Mouse (Mus musculus): ENCODE data around the gene Cyp2s1. TPM values are rescaled to one million over a fixed set of nuclear protein-coding genes. Genes with fewer than 3 reads are reported as not detected.
"Not testable (repeated sequence)": the region's sequence is repeated elsewhere in the genome, so short reads cannot be mapped to it uniquely, and the experiment has no call there.

The Cyp2s1 gene
- polyA plus RNA-seq, 1 experiment from 2014 or later, result 2.6 TPM

- ATAC-seq (replicated peaks; ENCODE audit: low FRiP score) (peak; percentile 63), DNase-seq (ENCODE audit: low spot score) (peak; percentile 72)
- peak overlapping the region; percentile 22; the same call in 1 of the 2 replicates for H3K4me3 ChIP-seq (ENCODE audit: low read depth, low read length)
- H3K9ac ChIP-seq (ENCODE audit: low read depth, low read length), result 0 out of 2 replicates have a peak overlapping the region, but pooled peaks have one; percentile 15
- H3K4me2 ChIP-seq, result peak overlapping the region; percentile 50
- no peaks in the 10 kb centered on the region for H3K36me3 ChIP-seq (ENCODE audit: control insufficient read depth, insufficient read depth, low read length)
- 20% methylated on average over 24 of the region's 24 CpGs for WGBS
- peak overlapping the region; percentile 30 for H3K27ac ChIP-seq (ENCODE audit: low read depth, low read length)
- no peaks in the 10 kb centered on the region for H3K27me3 ChIP-seq (replicated peaks; ENCODE audit: control insufficient read depth, insufficient read depth, low read length)
- 0 out of 2 replicates have a peak, but pooled peaks cover 2% of the 10 kb centered on the region for H3K9me3 ChIP-seq (ENCODE audit: control insufficient read depth, low read length)
- peaks cover 9% of the 10 kb centered on the region for H3K4me1 ChIP-seq (replicated peaks; ENCODE audit: control insufficient read depth, insufficient read depth, low read length)
These were observed 14.2 kb downstream of the Cyp2s1 start for GRCm38 (mm10) chr7:25802241-25803125.

DNA sequence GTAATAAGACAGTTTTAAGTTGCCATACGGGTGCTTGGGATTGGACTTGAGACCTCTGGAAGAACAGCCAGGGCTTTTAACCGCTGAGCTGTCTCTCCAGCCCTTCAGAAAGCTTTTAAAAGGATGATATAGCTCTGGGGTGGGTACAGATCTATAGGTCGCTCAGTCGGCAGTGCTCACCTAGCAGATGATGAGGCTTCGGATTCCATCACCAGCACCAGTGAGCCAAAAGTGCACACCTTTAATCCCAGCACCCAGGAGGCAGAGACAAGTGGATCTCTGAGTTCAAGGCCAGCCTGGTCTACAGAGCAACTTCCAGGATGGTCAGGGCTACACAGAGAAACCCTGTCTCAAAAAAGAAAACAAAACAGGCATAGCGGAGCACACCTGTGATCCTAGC lies 15.7 kb downstream of the Cyp2s1 start:
- no peaks in the 10 kb centered on the region for H3K36me3 ChIP-seq (ENCODE audit: control insufficient read depth, insufficient read depth, low read length)
- no peak overlapping the region for H3K27ac ChIP-seq (ENCODE audit: low read depth, low read length)
- DNase-seq (ENCODE audit: low spot score) (no peak), ATAC-seq (replicated peaks; ENCODE audit: low FRiP score) (no peak)
- 0 out of 2 replicates have a peak, but pooled peaks cover 2% of the 10 kb centered on the region for H3K9me3 ChIP-seq (ENCODE audit: control insufficient read depth, low read length)
- no peak overlapping the region for H3K9ac ChIP-seq (ENCODE audit: low read depth, low read length)
- no peak overlapping the region for H3K4me3 ChIP-seq (ENCODE audit: low read depth, low read length)
- H3K27me3 ChIP-seq (replicated peaks; ENCODE audit: control insufficient read depth, insufficient read depth, low read length), result no peaks in the 10 kb centered on the region
- peaks cover 9% of the 10 kb centered on the region for H3K4me1 ChIP-seq (replicated peaks; ENCODE audit: control insufficient read depth, insufficient read depth, low read length)
- 88% methylated on average over 6 of the region's 6 CpGs for WGBS
- H3K4me2 ChIP-seq, result no peak overlapping the region

DNA sequence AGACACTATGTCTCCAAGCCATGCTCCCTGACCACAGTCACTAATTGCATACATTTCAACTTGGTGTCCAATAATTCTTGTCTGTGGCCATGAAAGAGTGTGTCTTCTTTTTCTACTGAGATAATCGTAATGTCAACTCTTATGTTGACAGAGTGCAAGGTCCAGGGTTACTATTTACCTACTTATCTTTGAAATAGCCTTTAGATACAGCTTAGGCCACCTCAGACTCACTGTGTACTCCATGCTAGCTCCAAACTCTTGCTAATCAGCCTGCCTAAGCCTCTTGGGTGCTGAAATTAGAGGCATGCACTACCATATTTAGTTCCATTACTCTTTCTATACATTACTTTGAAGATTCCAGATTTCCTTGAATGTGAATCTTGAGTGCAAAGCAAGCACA lies 17.3 kb downstream of the Cyp2s1 start:
- H3K9me3 ChIP-seq (ENCODE audit: control insufficient read depth, low read length), result 0 out of 2 replicates have a peak, but pooled peaks cover 2% of the 10 kb centered on the region
- H3K9ac ChIP-seq (ENCODE audit: low read depth, low read length), result no peak overlapping the region
- H3K4me1 ChIP-seq (replicated peaks; ENCODE audit: control insufficient read depth, insufficient read depth, low read length), result peaks cover 9% of the 10 kb centered on the region
- DNase-seq (ENCODE audit: low spot score) (no peak), ATAC-seq (replicated peaks; ENCODE audit: low FRiP score) (no peak)
- H3K36me3 ChIP-seq (ENCODE audit: control insufficient read depth, insufficient read depth, low read length), result no peaks in the 10 kb centered on the region
- WGBS, result 71% methylated on average over 1 of the region's 1 CpGs
- H3K4me2 ChIP-seq, result no peak overlapping the region
- no peak overlapping the region for H3K4me3 ChIP-seq (ENCODE audit: low read depth, low read length)
- no peak overlapping the region for H3K27ac ChIP-seq (ENCODE audit: low read depth, low read length)
- H3K27me3 ChIP-seq (replicated peaks; ENCODE audit: control insufficient read depth, insufficient read depth, low read length), result no peaks in the 10 kb centered on the region

- no peak overlapping the region for H3K4me2 ChIP-seq
- no peaks in the 10 kb centered on the region for H3K36me3 ChIP-seq (ENCODE audit: control insufficient read depth, insufficient read depth, low read length)
- WGBS, result 80% methylated on average over 2 of the region's 2 CpGs
- no peaks in the 10 kb centered on the region for H3K27me3 ChIP-seq (replicated peaks; ENCODE audit: control insufficient read depth, insufficient read depth, low read length)
- H3K4me1 ChIP-seq (replicated peaks; ENCODE audit: control insufficient read depth, insufficient read depth, low read length), result peaks cover 9% of the 10 kb centered on the region
- ATAC-seq (replicated peaks; ENCODE audit: low FRiP score) (no peak), DNase-seq (ENCODE audit: low spot score) (no peak)
- H3K27ac ChIP-seq (ENCODE audit: low read depth, low read length), result no peak overlapping the region
- H3K4me3 ChIP-seq (ENCODE audit: low read depth, low read length), result no peak overlapping the region
- H3K9ac ChIP-seq (ENCODE audit: low read depth, low read length), result no peak overlapping the region
- H3K9me3 ChIP-seq (ENCODE audit: control insufficient read depth, low read length), result 0 out of 2 replicates have a peak, but pooled peaks cover 2% of the 10 kb centered on the region
These were observed 18.2 kb downstream of the Cyp2s1 start for GRCm38 (mm10) chr7:25798540-25798939.

DNA sequence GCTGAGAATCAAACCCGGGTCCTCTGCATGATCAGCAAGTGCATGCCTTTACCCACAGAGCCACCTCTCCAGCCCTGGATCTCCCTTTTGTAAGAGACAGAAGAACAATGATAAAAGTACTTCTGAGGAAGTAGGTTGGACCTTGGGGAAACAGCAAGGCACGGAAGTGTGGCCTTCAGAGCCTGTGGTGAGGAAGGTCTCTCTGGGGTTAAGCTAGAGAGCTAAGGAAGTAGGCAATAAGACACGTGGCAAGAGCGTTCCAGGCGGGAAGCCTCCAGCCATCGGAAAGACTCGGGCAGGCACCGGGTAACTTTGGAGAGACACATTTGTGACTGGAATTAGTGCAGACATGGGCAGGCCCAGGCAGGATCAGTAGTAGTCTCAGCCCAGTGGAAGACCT lies 21.9 kb downstream of the Cyp2s1 start:
- Histone ChIP-seq H3K36me3 (ENCODE audit: control insufficient read depth, insufficient read depth, low read length) (no peaks in the 10 kb centered on the region), H3K27me3 (replicated peaks; ENCODE audit: control insufficient read depth, insufficient read depth, low read length) (no peaks in the 10 kb centered on the region), H3K4me2 (no peak overlapping the region), H3K27ac (ENCODE audit: low read depth, low read length) (no peak overlapping the region), H3K9ac (ENCODE audit: low read depth, low read length) (no peak overlapping the region), H3K4me3 (ENCODE audit: low read depth, low read length) (no peak overlapping the region), H3K4me1 (replicated peaks; ENCODE audit: control insufficient read depth, insufficient read depth, low read length) (no peaks in the 10 kb centered on the region), H3K9me3 (ENCODE audit: control insufficient read depth, low read length) (0 out of 2 replicates have a peak, but pooled peaks cover 2% of the 10 kb centered on the region)
- ATAC-seq (replicated peaks; ENCODE audit: low FRiP score) (no peak), DNase-seq (ENCODE audit: low spot score) (no peak)
- 74% methylated on average over 8 of the region's 8 CpGs for WGBS

- H3K27me3 ChIP-seq (replicated peaks; ENCODE audit: control insufficient read depth, insufficient read depth, low read length), result no peaks in the 10 kb centered on the region
- no peak for DNase-seq (ENCODE audit: low spot score)
- no peak overlapping the region for H3K27ac ChIP-seq (ENCODE audit: low read depth, low read length)
- no peak overlapping the region for H3K9ac ChIP-seq (ENCODE audit: low read depth, low read length)
- H3K36me3 ChIP-seq (ENCODE audit: control insufficient read depth, insufficient read depth, low read length), result no peaks in the 10 kb centered on the region
- ATAC-seq (replicated peaks; ENCODE audit: low FRiP score), result no peak
- H3K4me3 ChIP-seq (ENCODE audit: low read depth, low read length), result no peak overlapping the region
- H3K4me1 ChIP-seq (replicated peaks; ENCODE audit: control insufficient read depth, insufficient read depth, low read length), result peaks cover 7% of the 10 kb centered on the region
- no peak overlapping the region for H3K4me2 ChIP-seq
- 0 out of 2 replicates have a peak, but pooled peaks cover 2% of the 10 kb centered on the region for H3K9me3 ChIP-seq (ENCODE audit: control insufficient read depth, low read length)
- 56% methylated on average over 3 of the region's 3 CpGs for WGBS
These were observed 23.0 kb downstream of the Cyp2s1 start for GRCm38 (mm10) chr7:25793679-25794078.

GRCm38 (mm10) chr7:25792966-25793365 lies 23.7 kb downstream of the Cyp2s1 start:
- H3K9me3 ChIP-seq (ENCODE audit: control insufficient read depth, low read length); H3K4me3 ChIP-seq (ENCODE audit: low read depth, low read length): not testable (repeated sequence)

DNA sequence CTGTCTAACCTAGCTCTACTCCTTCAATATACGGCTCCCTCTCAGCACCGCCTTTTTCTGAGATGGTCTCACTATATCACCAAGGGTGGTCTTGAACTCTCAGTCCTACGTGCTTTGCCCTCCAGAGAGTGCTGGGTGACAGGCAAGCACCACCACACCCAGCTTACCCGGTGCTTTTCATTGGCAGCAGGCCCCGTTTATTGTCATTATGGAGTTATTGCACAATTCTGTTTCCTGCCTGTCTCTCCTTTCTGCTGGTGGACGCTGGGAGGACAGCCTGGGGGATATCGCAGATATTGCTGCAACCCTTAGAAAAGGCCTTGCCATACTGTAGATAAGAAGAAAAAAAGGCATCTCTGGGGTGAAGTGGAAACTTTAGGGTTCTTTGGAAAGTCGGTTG lies 26.1 kb downstream of the Cyp2s1 start:
- 50% methylated on average over 8 of the region's 8 CpGs for WGBS
- ATAC-seq (replicated peaks; ENCODE audit: low FRiP score), result no peak
- Histone ChIP-seq H3K36me3 (ENCODE audit: control insufficient read depth, insufficient read depth, low read length) (no peaks in the 10 kb centered on the region), H3K9ac (ENCODE audit: low read depth, low read length) (no peak overlapping the region), H3K9me3 (ENCODE audit: control insufficient read depth, low read length) (no peaks in the 10 kb centered on the region), H3K4me3 (ENCODE audit: low read depth, low read length) (no peak overlapping the region), H3K4me1 (replicated peaks; ENCODE audit: control insufficient read depth, insufficient read depth, low read length) (peaks cover 17% of the 10 kb centered on the region), H3K4me2 (no peak overlapping the region), H3K27me3 (replicated peaks; ENCODE audit: control insufficient read depth, insufficient read depth, low read length) (peaks cover 4% of the 10 kb centered on the region), H3K27ac (ENCODE audit: low read depth, low read length) (no peak overlapping the region)
- DNase-seq (ENCODE audit: low spot score), result no peak

More at GRCm38 (mm10) chr7:25792966-25793365, 23.7 kb downstream of the Cyp2s1 start:
- not testable (repeated sequence) for H3K9ac ChIP-seq (ENCODE audit: low read depth, low read length); DNase-seq (ENCODE audit: low spot score); H3K27me3 ChIP-seq (replicated peaks; ENCODE audit: control insufficient read depth, insufficient read depth, low read length); H3K27ac ChIP-seq (ENCODE audit: low read depth, low read length); H3K36me3 ChIP-seq (ENCODE audit: control insufficient read depth, insufficient read depth, low read length); ATAC-seq (replicated peaks; ENCODE audit: low FRiP score); H3K4me2 ChIP-seq
- WGBS, result 67% methylated on average over 9 of the region's 9 CpGs
- H3K4me1 ChIP-seq (replicated peaks; ENCODE audit: control insufficient read depth, insufficient read depth, low read length), result peaks cover 11% of the 10 kb centered on the region

DNA sequence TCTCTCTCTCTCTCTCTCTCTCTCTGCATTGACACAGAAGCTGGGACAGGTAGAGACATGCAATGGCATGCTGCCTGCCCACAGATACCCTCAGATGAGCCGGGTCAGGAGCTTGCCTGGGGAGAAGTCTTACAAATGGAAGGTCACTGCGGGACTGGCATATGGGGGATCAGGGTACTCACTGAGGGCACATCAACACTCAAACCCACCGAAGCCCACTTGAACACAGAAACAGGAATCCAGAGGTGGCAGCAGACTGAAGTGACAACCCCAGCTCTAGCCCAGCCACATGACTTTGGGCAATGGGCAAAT lies 27.6 kb downstream of the Cyp2s1 start:
- H3K36me3 ChIP-seq (ENCODE audit: control insufficient read depth, insufficient read depth, low read length), result no peaks in the 10 kb centered on the region
- peaks cover 17% of the 10 kb centered on the region for H3K4me1 ChIP-seq (replicated peaks; ENCODE audit: control insufficient read depth, insufficient read depth, low read length)
- H3K9ac ChIP-seq (ENCODE audit: low read depth, low read length), result no peak overlapping the region
- no peak overlapping the region for H3K27ac ChIP-seq (ENCODE audit: low read depth, low read length)
- H3K27me3 ChIP-seq (replicated peaks; ENCODE audit: control insufficient read depth, insufficient read depth, low read length), result peaks cover 4% of the 10 kb centered on the region
- 45% methylated on average over 3 of the region's 3 CpGs for WGBS
- peak overlapping the region; percentile 10; the same call in 1 of the 2 replicates for H3K4me3 ChIP-seq (ENCODE audit: low read depth, low read length)
- peak overlapping the region; percentile 67 for H3K4me2 ChIP-seq
- ATAC-seq (replicated peaks; ENCODE audit: low FRiP score) (no peak), DNase-seq (ENCODE audit: low spot score) (no peak)
- no peaks in the 10 kb centered on the region for H3K9me3 ChIP-seq (ENCODE audit: control insufficient read depth, low read length)

Measured in liver, embryonic 11.5 days (tissue).